In genomic region chr12:91765504-91765903, GRCm38 (mm10) we compare ENCODE assay signal across 9 mouse cellular contexts. TPM values are rescaled to one million over a fixed set of nuclear protein-coding genes. Genes with fewer than 3 reads are reported as not detected.
A peak's percentile ranks its signal among the peaks of the same experiment; 100 is the strongest.
DNase-seq lines count a peak whose midpoint lies in the region; ATAC-seq and TF ChIP-seq lines count a peak whose summit lies in the region.
"Had no signal": no experiment of that assay in that cellular context is flagged by ENCODE, and none has a peak within 500 bp of the region (broad histone marks: within the 10 kb centered on the region; RNA-seq: fewer than 3 reads in every experiment).

No protein-coding gene starts in this region.

- H3K27me3 ChIP-seq in embryonic facial prominence, embryonic 14.5 days (replicated peaks; ENCODE audit: control insufficient read depth, insufficient read depth, low read length): no peaks in the 10 kb centered on the region
- H3K27me3 ChIP-seq in embryonic facial prominence, embryonic 10.5 days (replicated peaks; ENCODE audit: low read depth, poor library complexity, severe bottlenecking): no peaks in the 10 kb centered on the region
- H3K27me3 ChIP-seq: neural tube, embryonic 13.5 days had no signal

- H3K27ac ChIP-seq in embryonic facial prominence, embryonic 14.5 days (replicated peaks; ENCODE audit: low read depth, low read length): no peak overlapping the region
- no peak overlapping the region for H3K27ac ChIP-seq in embryonic facial prominence, embryonic 10.5 days (replicated peaks)
- no peak overlapping the region for H3K27ac ChIP-seq in left cerebral cortex, adult 2 months

- WGBS in embryonic facial prominence, embryonic 14.5 days: 47% methylated on average over 13 of the region's 13 CpGs
- 70% methylated on average over 13 of the region's 13 CpGs for WGBS in embryonic facial prominence, embryonic 10.5 days

- no peaks in the 10 kb centered on the region for H3K9me3 ChIP-seq in embryonic facial prominence, embryonic 14.5 days (ENCODE audit: control insufficient read depth, low read length)
- no peaks in the 10 kb centered on the region for H3K9me3 ChIP-seq in embryonic facial prominence, embryonic 10.5 days
- H3K9me3 ChIP-seq: neural tube, embryonic 13.5 days had no signal

- peak; percentile 43 for DNase-seq in embryonic facial prominence, embryonic 14.5 days (ENCODE audit: low spot score)
- no peak for DNase-seq in embryonic facial prominence, embryonic 10.5 days (ENCODE audit: low spot score)
- DNase-seq in 3T3-L1 (ENCODE audit: low read depth, low spot score): peak; percentile 42
- no peak for DNase-seq in cerebellum, postnatal 25 days
- no peak for DNase-seq in left cerebral cortex, adult 2 months (ENCODE audit: extremely low spot score in 1 of 2, low spot score in 2 of 2)
- DNase-seq in adrenal gland, postnatal 10 days: no peak

- no peaks in the 10 kb centered on the region for H3K36me3 ChIP-seq in embryonic facial prominence, embryonic 14.5 days (ENCODE audit: control insufficient read depth, insufficient read depth, low read length)
- H3K36me3 ChIP-seq in embryonic facial prominence, embryonic 10.5 days (replicated peaks): no peaks in the 10 kb centered on the region
- H3K36me3 ChIP-seq: neural tube, embryonic 13.5 days had no signal

- 0 out of 2 replicates have a peak overlapping the region, but pooled peaks have one; percentile 10 for H3K4me2 ChIP-seq in embryonic facial prominence, embryonic 14.5 days (ENCODE audit: low read depth, low read length)

- no peak for TF ChIP-seq CTCF in left cerebral cortex, adult 2 months (IDR thresholded peaks at IDR 0.05)

- H3K9ac ChIP-seq in embryonic facial prominence, embryonic 14.5 days (ENCODE audit: low read depth, low read length): no peak overlapping the region

- intact Hi-C loops in left cerebral cortex, adult 2 months (cut with DNase I): no loop called here

- peaks cover 16% of the 10 kb centered on the region for H3K4me1 ChIP-seq in embryonic facial prominence, embryonic 14.5 days (ENCODE audit: control insufficient read depth, insufficient read depth, low read length)
- peaks cover 45% of the 10 kb centered on the region for H3K4me1 ChIP-seq in embryonic facial prominence, embryonic 10.5 days

- H3K4me3 ChIP-seq in embryonic facial prominence, embryonic 14.5 days (ENCODE audit: low read depth, low read length): no peak overlapping the region
- H3K4me3 ChIP-seq in embryonic facial prominence, embryonic 10.5 days: no peak overlapping the region
- no peak overlapping the region for H3K4me3 ChIP-seq in left cerebral cortex, adult 2 months
- H3K4me3 ChIP-seq: neural tube, embryonic 13.5 days had no signal

- ATAC-seq in embryonic facial prominence, embryonic 14.5 days (ENCODE audit: low read depth): no peak
- ATAC-seq in granulocyte monocyte progenitor cell, adult 5-6 weeks (replicated peaks; ENCODE audit: poor library complexity, severe bottlenecking): peak; percentile 49
- peak; percentile 24; the same call in 1 of the 2 replicates for ATAC-seq in megakaryocyte-erythroid progenitor cell, adult 5-6 weeks (replicated peaks; ENCODE audit: low FRiP score, low TSS enrichment, poor library complexity, severe bottlenecking)

RNA-seq across cellular contexts. Expression of gene Ston2, which starts 22.7 kb away (rescaled TPM):
- polyA plus RNA-seq in embryonic facial prominence, embryonic 14.5 days (2014; fragmentation: Nextera tagmentation; extraction: Ambion mirVana): 10.3 and 10.5 TPM in 2 replicates
- 6.1 and 7.0 TPM in 2 replicates for polyA plus RNA-seq in embryonic facial prominence, embryonic 10.5 days (2016; fragmentation: Nextera tagmentation; extraction: Ambion mirVana)
- total RNA-seq in granulocyte monocyte progenitor cell, adult 5-6 weeks (2014; fragmentation: Nextera tagmentation): 7.6 and 17.4 TPM in 2 replicates
- total RNA-seq in granulocyte monocyte progenitor cell, adult 5-6 weeks (2017): 2.9 and 6.9 TPM in 2 replicates
- 5.3 and 10.7 TPM in 2 replicates for total RNA-seq in megakaryocyte-erythroid progenitor cell, adult 5-6 weeks (2014; fragmentation: Nextera tagmentation)
- total RNA-seq in megakaryocyte-erythroid progenitor cell, adult 5-6 weeks (2017): 0.53 and 2.7 TPM in 2 replicates
- total RNA-seq in left cerebral cortex, adult 2 months (2021): 10 to 100 TPM; 17.1 to 20.2 TPM
- 10 to 100 TPM; 10.0 to 12.9 TPM for total RNA-seq in adrenal gland, postnatal 10 days (2021)

Comparison
In these comparisons a context has a peak if more than half of its experiments do, and no peak if none do; other contexts are left out.
1. DNase-seq: peak in embryonic facial prominence, embryonic 14.5 days (single experiment) and 3T3-L1 (single experiment); none in embryonic facial prominence, embryonic 10.5 days (single experiment), cerebellum, postnatal 25 days (0 of 2), left cerebral cortex, adult 2 months (0 of 2) and adrenal gland, postnatal 10 days (single experiment).